Mouse (Mus musculus): ENCODE measurements around the gene Inpp5d. TPM values are rescaled to one million over a fixed set of nuclear protein-coding genes. Genes with fewer than 3 reads are reported as not detected.
A peak's percentile ranks its signal among the peaks of the same experiment; 100 is the strongest.

Inpp5d gene
- polyA plus RNA-seq, 1 experiment from 2014 or later = 14.2 TPM

GRCm38 (mm10) chr1:87645748-87646147, 25.6 kb downstream of the Inpp5d start:
- Histone ChIP-seq H3K27me3 (ENCODE audit: control insufficient read depth, insufficient read depth, low read depth, low read length) (no peaks in the 10 kb centered on the region), H3K4me2 (ENCODE audit: low read depth, low read length) (no peak overlapping the region; the same call in 1 of the 2 replicates), H3K4me1 (ENCODE audit: control insufficient read depth, low read depth, low read length) (peaks cover 41% of the 10 kb centered on the region)

GRCm38 (mm10) chr1:87647820-87648219, 27.7 kb downstream of the Inpp5d start:
- H3K9me3 ChIP-seq (replicated peaks; ENCODE audit: control insufficient read depth, low read length) = no peaks in the 10 kb centered on the region
- peak; percentile 46 for ATAC-seq (ENCODE audit: low read depth)
- H3K27me3 ChIP-seq (ENCODE audit: control insufficient read depth, insufficient read depth, low read depth, low read length) = no peaks in the 10 kb centered on the region
- no peak overlapping the region for H3K4me3 ChIP-seq (ENCODE audit: low read depth, low read length)
- no peak overlapping the region for H3K4me2 ChIP-seq (ENCODE audit: low read depth, low read length)
- H3K9ac ChIP-seq (ENCODE audit: low read depth, low read length) = no peak overlapping the region
- H3K27ac ChIP-seq (ENCODE audit: low read length) = peak overlapping the region; percentile 80
- no peaks in the 10 kb centered on the region for H3K36me3 ChIP-seq (ENCODE audit: control insufficient read depth, insufficient read depth)
- peaks cover 46% of the 10 kb centered on the region for H3K4me1 ChIP-seq (ENCODE audit: control insufficient read depth, low read depth, low read length)
- 25% methylated on average over 1 of the region's 1 CpGs for WGBS (ENCODE audit: insufficient replicate concordance)

More at GRCm38 (mm10) chr1:87645748-87646147, 25.6 kb downstream of the Inpp5d start:
- H3K9ac ChIP-seq (ENCODE audit: low read depth, low read length) = no peak overlapping the region
- 18% methylated on average over 6 of the region's 6 CpGs for WGBS (ENCODE audit: insufficient replicate concordance)
- no peak overlapping the region for H3K4me3 ChIP-seq (ENCODE audit: low read depth, low read length)
- H3K27ac ChIP-seq (ENCODE audit: low read length) = no peak overlapping the region; the same call in 1 of the 2 replicates
- no peak for ATAC-seq (ENCODE audit: low read depth)
- no peaks in the 10 kb centered on the region for H3K9me3 ChIP-seq (replicated peaks; ENCODE audit: control insufficient read depth, low read length)
- H3K36me3 ChIP-seq (ENCODE audit: control insufficient read depth, insufficient read depth) = no peaks in the 10 kb centered on the region

- peak overlapping the region; percentile 86 for H3K27ac ChIP-seq (ENCODE audit: low read length)
- no peaks in the 10 kb centered on the region for H3K9me3 ChIP-seq (replicated peaks; ENCODE audit: control insufficient read depth, low read length)
- WGBS (ENCODE audit: insufficient replicate concordance) = 15% methylated on average over 7 of the region's 7 CpGs
- ATAC-seq (ENCODE audit: low read depth) = peak; percentile 84
- H3K9ac ChIP-seq (ENCODE audit: low read depth, low read length) = no peak overlapping the region
- no peaks in the 10 kb centered on the region for H3K27me3 ChIP-seq (ENCODE audit: control insufficient read depth, insufficient read depth, low read depth, low read length)
- H3K4me2 ChIP-seq (ENCODE audit: low read depth, low read length) = 0 out of 2 replicates have a peak overlapping the region, but pooled peaks have one; percentile 22
- H3K4me1 ChIP-seq (ENCODE audit: control insufficient read depth, low read depth, low read length) = peaks cover 46% of the 10 kb centered on the region
- no peaks in the 10 kb centered on the region for H3K36me3 ChIP-seq (ENCODE audit: control insufficient read depth, insufficient read depth)
- no peak overlapping the region for H3K4me3 ChIP-seq (ENCODE audit: low read depth, low read length)
These were observed 28.5 kb downstream of the Inpp5d start for GRCm38 (mm10) chr1:87648657-87649056.

- peaks cover 46% of the 10 kb centered on the region for H3K4me1 ChIP-seq (ENCODE audit: control insufficient read depth, low read depth, low read length)
These were observed 29.2 kb downstream of the Inpp5d start for GRCm38 (mm10) chr1:87649219-87649805.

GRCm38 (mm10) chr1:87649958-87650474, 29.9 kb downstream of the Inpp5d start:
- H3K4me2 ChIP-seq (ENCODE audit: low read depth, low read length) = peak overlapping the region; percentile 58
- ATAC-seq (ENCODE audit: low read depth) = no peak
- 73% methylated on average over 8 of the region's 8 CpGs for WGBS (ENCODE audit: insufficient replicate concordance)
- no peaks in the 10 kb centered on the region for H3K36me3 ChIP-seq (ENCODE audit: control insufficient read depth, insufficient read depth)
- H3K4me1 ChIP-seq (ENCODE audit: control insufficient read depth, low read depth, low read length) = peaks cover 46% of the 10 kb centered on the region
- no peak overlapping the region for H3K4me3 ChIP-seq (ENCODE audit: low read depth, low read length)
- H3K9me3 ChIP-seq (replicated peaks; ENCODE audit: control insufficient read depth, low read length) = no peaks in the 10 kb centered on the region
- no peaks in the 10 kb centered on the region for H3K27me3 ChIP-seq (ENCODE audit: control insufficient read depth, insufficient read depth, low read depth, low read length)
- peak overlapping the region; percentile 62; the same call in 1 of the 2 replicates for H3K9ac ChIP-seq (ENCODE audit: low read depth, low read length)
- H3K27ac ChIP-seq (ENCODE audit: low read length) = peak overlapping the region; percentile 86

More at GRCm38 (mm10) chr1:87649219-87649805, 29.2 kb downstream of the Inpp5d start:
- 30% methylated on average over 4 of the region's 4 CpGs for WGBS (ENCODE audit: insufficient replicate concordance)
- no peaks in the 10 kb centered on the region for H3K36me3 ChIP-seq (ENCODE audit: control insufficient read depth, insufficient read depth)
- H3K27ac ChIP-seq (ENCODE audit: low read length) = peak overlapping the region; percentile 86
- ATAC-seq (ENCODE audit: low read depth) = peak; percentile 55
- no peaks in the 10 kb centered on the region for H3K9me3 ChIP-seq (replicated peaks; ENCODE audit: control insufficient read depth, low read length)
- H3K4me3 ChIP-seq (ENCODE audit: low read depth, low read length) = no peak overlapping the region
- H3K4me2 ChIP-seq (ENCODE audit: low read depth, low read length) = no peak overlapping the region
- H3K9ac ChIP-seq (ENCODE audit: low read depth, low read length) = no peak overlapping the region
- H3K27me3 ChIP-seq (ENCODE audit: control insufficient read depth, insufficient read depth, low read depth, low read length) = no peaks in the 10 kb centered on the region

GRCm38 (mm10) chr1:87650611-87651079, 30.5 kb downstream of the Inpp5d start:
- Histone ChIP-seq H3K27me3 (ENCODE audit: control insufficient read depth, insufficient read depth, low read depth, low read length) (no peaks in the 10 kb centered on the region), H3K36me3 (ENCODE audit: control insufficient read depth, insufficient read depth) (no peaks in the 10 kb centered on the region), H3K9ac (ENCODE audit: low read depth, low read length) (peak overlapping the region; percentile 62), H3K4me3 (ENCODE audit: low read depth, low read length) (peak overlapping the region; percentile 37), H3K9me3 (replicated peaks; ENCODE audit: control insufficient read depth, low read length) (no peaks in the 10 kb centered on the region), H3K4me1 (ENCODE audit: control insufficient read depth, low read depth, low read length) (peaks cover 40% of the 10 kb centered on the region), H3K27ac (ENCODE audit: low read length) (peak overlapping the region; percentile 86), H3K4me2 (ENCODE audit: low read depth, low read length) (peak overlapping the region; percentile 58)
- 19% methylated on average over 8 of the region's 8 CpGs for WGBS (ENCODE audit: insufficient replicate concordance)
- ATAC-seq (ENCODE audit: low read depth) = peak; percentile 56

- Histone ChIP-seq H3K4me1 (ENCODE audit: control insufficient read depth, low read depth, low read length) (peaks cover 37% of the 10 kb centered on the region), H3K36me3 (ENCODE audit: control insufficient read depth, insufficient read depth) (no peaks in the 10 kb centered on the region), H3K27ac (ENCODE audit: low read length) (peak overlapping the region; percentile 86), H3K4me3 (ENCODE audit: low read depth, low read length) (no peak overlapping the region), H3K9me3 (replicated peaks; ENCODE audit: control insufficient read depth, low read length) (no peaks in the 10 kb centered on the region), H3K9ac (ENCODE audit: low read depth, low read length) (no peak overlapping the region), H3K4me2 (ENCODE audit: low read depth, low read length) (no peak overlapping the region), H3K27me3 (ENCODE audit: control insufficient read depth, insufficient read depth, low read depth, low read length) (no peaks in the 10 kb centered on the region)
- 74% methylated on average over 1 of the region's 1 CpGs for WGBS (ENCODE audit: insufficient replicate concordance)
- ATAC-seq (ENCODE audit: low read depth) = no peak
These were observed 31.3 kb downstream of the Inpp5d start for GRCm38 (mm10) chr1:87651436-87651835.

GRCm38 (mm10) chr1:87655101-87655500, 35.0 kb downstream of the Inpp5d start:
- Histone ChIP-seq H3K27me3 (ENCODE audit: control insufficient read depth, insufficient read depth, low read depth, low read length) (no peaks in the 10 kb centered on the region), H3K36me3 (ENCODE audit: control insufficient read depth, insufficient read depth) (no peaks in the 10 kb centered on the region), H3K27ac (ENCODE audit: low read length) (no peak overlapping the region), H3K9ac (ENCODE audit: low read depth, low read length) (no peak overlapping the region), H3K4me2 (ENCODE audit: low read depth, low read length) (no peak overlapping the region), H3K9me3 (replicated peaks; ENCODE audit: control insufficient read depth, low read length) (no peaks in the 10 kb centered on the region), H3K4me3 (ENCODE audit: low read depth, low read length) (no peak overlapping the region), H3K4me1 (ENCODE audit: control insufficient read depth, low read depth, low read length) (peaks cover 28% of the 10 kb centered on the region)
- no peak for ATAC-seq (ENCODE audit: low read depth)
- 56% methylated on average over 5 of the region's 5 CpGs for WGBS (ENCODE audit: insufficient replicate concordance)

GRCm38 (mm10) chr1:87658063-87658462, 38.0 kb downstream of the Inpp5d start:
- ATAC-seq (ENCODE audit: low read depth) = 0 out of 2 replicates have a peak, but pooled peaks have one; percentile 9
- H3K27ac ChIP-seq (ENCODE audit: low read length) = peak overlapping the region; percentile 12; the same call in 1 of the 2 replicates
- H3K9me3 ChIP-seq (replicated peaks; ENCODE audit: control insufficient read depth, low read length) = no peaks in the 10 kb centered on the region
- no peak overlapping the region for H3K4me3 ChIP-seq (ENCODE audit: low read depth, low read length)
- H3K27me3 ChIP-seq (ENCODE audit: control insufficient read depth, insufficient read depth, low read depth, low read length) = no peaks in the 10 kb centered on the region
- no peak overlapping the region for H3K9ac ChIP-seq (ENCODE audit: low read depth, low read length)
- 46% methylated on average over 3 of the region's 3 CpGs for WGBS (ENCODE audit: insufficient replicate concordance)
- peaks cover 12% of the 10 kb centered on the region for H3K4me1 ChIP-seq (ENCODE audit: control insufficient read depth, low read depth, low read length)
- H3K4me2 ChIP-seq (ENCODE audit: low read depth, low read length) = no peak overlapping the region
- H3K36me3 ChIP-seq (ENCODE audit: control insufficient read depth, insufficient read depth) = no peaks in the 10 kb centered on the region

Measured in liver, embryonic 16.5 days (tissue).